Mouse (Mus musculus) olfactory bulb, adult 2 months (tissue): ENCODE measurements around the gene 1810013L24Rik. TPM values are rescaled to one million over a fixed set of nuclear protein-coding genes. Genes with fewer than 3 reads are reported as not detected.

Source experiments
- H3K27ac ChIP-seq: fragments of 200-500 bp; 2 replicates; pipeline ENCODE4 v1.5.1; 2012; ENCODE audit warnings: low read depth, low read length; ENCODE audit not compliant: insufficient read depth
- H3K4me1 ChIP-seq: fragments of 200-500 bp; 2 replicates; pipeline ENCODE4 v1.6.1; 2012; ENCODE audit warnings: low read length; ENCODE audit not compliant: control insufficient read depth, insufficient read depth
- H3K4me3 ChIP-seq: fragments of 200-500 bp; 2 replicates; pipeline ENCODE4 v1.5.1; 2012; ENCODE audit warnings: mild to moderate bottlenecking, low read depth, low read length, moderate library complexity; ENCODE audit not compliant: insufficient read depth
- CTCF ChIP-seq: fragments of 200-500 bp; IDR thresholded peaks from 2 replicates; pipeline ENCODE4 v1.5.1; 2012; ENCODE audit warnings: low read depth, mild to moderate bottlenecking, low read length, moderate library complexity; ENCODE audit not compliant: insufficient read depth
- POLR2A ChIP-seq: fragments of 200-500 bp; IDR thresholded peaks from 2 replicates; pipeline ENCODE4 v1.6.1; 2012; ENCODE audit warnings: mild to moderate bottlenecking, low read depth, low read length, moderate library complexity; ENCODE audit not compliant: insufficient read depth
- WGBS: fragments of 180-500 bp; shearing (Covaris S2); methylation state at CpG from one replicate; pipeline ENCODE4 v1.1.7; 2018; 5-methylcytosine and 5-hydroxymethylcytosine counted together
- polyA plus RNA-seq: library from polyadenylated mRNA; stranded (reverse); fragments of >200 nt; gene quantifications from 2 replicates; pipeline ENCODE4 v1.2.4, GENCODE M21; 2012; ENCODE audit warnings: low replicate concordance; ENCODE audit not compliant: missing spikeins, insufficient read depth, insufficient read length

Gene 1810013L24Rik
- polyA plus RNA-seq, 1 experiment, result 90.2 TPM

GRCm38 (mm10) chr16:8794952-8795351 lies 34.9 kb upstream of the 1810013L24Rik start:
- Histone ChIP-seq H3K4me3 (no peak overlapping the region), H3K27ac (no peak overlapping the region), H3K4me1 (no peaks in the 10 kb centered on the region)
- TF ChIP-seq POLR2A (no peak), CTCF (no peak)
- 7% methylated on average over 3 of the region's 3 CpGs for WGBS

- no peaks in the 10 kb centered on the region for H3K4me1 ChIP-seq
- TF ChIP-seq POLR2A (no peak), CTCF (no peak)
- H3K4me3 ChIP-seq, result no peak overlapping the region
- 26% methylated on average over 2 of the region's 2 CpGs for WGBS
- no peak overlapping the region for H3K27ac ChIP-seq
These were observed 34.0 kb upstream of the 1810013L24Rik start for GRCm38 (mm10) chr16:8795906-8796305.

- WGBS, result 29% methylated on average over 4 of the region's 4 CpGs
- H3K4me3 ChIP-seq, result no peak overlapping the region
- no peak overlapping the region for H3K27ac ChIP-seq
- TF ChIP-seq POLR2A (no peak), CTCF (no peak)
- H3K4me1 ChIP-seq, result no peaks in the 10 kb centered on the region
These were observed 23.2 kb upstream of the 1810013L24Rik start for GRCm38 (mm10) chr16:8806703-8807102.

- WGBS, result 84% methylated on average over 14 of the region's 14 CpGs
- no peak overlapping the region for H3K27ac ChIP-seq
- H3K4me1 ChIP-seq, result no peaks in the 10 kb centered on the region
- no peak for TF ChIP-seq CTCF
- no peak for TF ChIP-seq POLR2A
- H3K4me3 ChIP-seq, result no peak overlapping the region
These were observed 19.3 kb upstream of the 1810013L24Rik start for GRCm38 (mm10) chr16:8810399-8811127.

- WGBS, result 78% methylated on average over 4 of the region's 4 CpGs
- Histone ChIP-seq H3K4me3 (no peak overlapping the region), H3K4me1 (no peaks in the 10 kb centered on the region), H3K27ac (no peak overlapping the region)
- TF ChIP-seq POLR2A, result no peak
- no peak for TF ChIP-seq CTCF
These were observed 12.0 kb upstream of the 1810013L24Rik start for GRCm38 (mm10) chr16:8817872-8818271.

- no peak overlapping the region for H3K27ac ChIP-seq
- 61% methylated on average over 1 of the region's 1 CpGs for WGBS
- TF ChIP-seq CTCF, result no peak
- no peak for TF ChIP-seq POLR2A
- H3K4me1 ChIP-seq, result no peaks in the 10 kb centered on the region
- H3K4me3 ChIP-seq, result no peak overlapping the region
These were observed 8.5 kb upstream of the 1810013L24Rik start for GRCm38 (mm10) chr16:8821429-8821828.

GRCm38 (mm10) chr16:8822586-8822985 lies 7.3 kb upstream of the 1810013L24Rik start:
- Histone ChIP-seq H3K4me1 (no peaks in the 10 kb centered on the region), H3K27ac (no peak overlapping the region), H3K4me3 (no peak overlapping the region)
- TF ChIP-seq POLR2A, result no peak
- TF ChIP-seq CTCF, result no peak
- WGBS, result 81% methylated on average over 4 of the region's 4 CpGs

- no peak for TF ChIP-seq CTCF
- TF ChIP-seq POLR2A, result no peak
- 69% methylated on average over 2 of the region's 2 CpGs for whole genome bisulfite sequencing
- no peaks in the 10 kb centered on the region for H3K4me1 ChIP-seq
- no peak overlapping the region for H3K4me3 ChIP-seq
- H3K27ac ChIP-seq, result no peak overlapping the region
These were observed 6.2 kb upstream of the 1810013L24Rik start for GRCm38 (mm10) chr16:8823661-8824060.

- no peak for TF ChIP-seq CTCF
- no peak overlapping the region for H3K27ac ChIP-seq
- WGBS, result 93% methylated on average over 7 of the region's 7 CpGs
- 0 out of 2 replicates have a peak, but pooled peaks cover 2% of the 10 kb centered on the region for H3K4me1 ChIP-seq
- H3K4me3 ChIP-seq, result no peak overlapping the region
These were observed 2.5 kb upstream of the 1810013L24Rik start for GRCm38 (mm10) chr16:8827366-8827765.
